Mouse (Mus musculus) cerebellum, adult 11-12 months (tissue): Measurements from ENCODE around the gene Vstm4.
A peak's percentile ranks its signal among the peaks of the same experiment; 100 is the strongest.

ENCODE experiments used
- DNase-seq: peaks from one replicate; pipeline ENCODE4 v3.0.0; 2022

Vstm4 gene

DNA sequence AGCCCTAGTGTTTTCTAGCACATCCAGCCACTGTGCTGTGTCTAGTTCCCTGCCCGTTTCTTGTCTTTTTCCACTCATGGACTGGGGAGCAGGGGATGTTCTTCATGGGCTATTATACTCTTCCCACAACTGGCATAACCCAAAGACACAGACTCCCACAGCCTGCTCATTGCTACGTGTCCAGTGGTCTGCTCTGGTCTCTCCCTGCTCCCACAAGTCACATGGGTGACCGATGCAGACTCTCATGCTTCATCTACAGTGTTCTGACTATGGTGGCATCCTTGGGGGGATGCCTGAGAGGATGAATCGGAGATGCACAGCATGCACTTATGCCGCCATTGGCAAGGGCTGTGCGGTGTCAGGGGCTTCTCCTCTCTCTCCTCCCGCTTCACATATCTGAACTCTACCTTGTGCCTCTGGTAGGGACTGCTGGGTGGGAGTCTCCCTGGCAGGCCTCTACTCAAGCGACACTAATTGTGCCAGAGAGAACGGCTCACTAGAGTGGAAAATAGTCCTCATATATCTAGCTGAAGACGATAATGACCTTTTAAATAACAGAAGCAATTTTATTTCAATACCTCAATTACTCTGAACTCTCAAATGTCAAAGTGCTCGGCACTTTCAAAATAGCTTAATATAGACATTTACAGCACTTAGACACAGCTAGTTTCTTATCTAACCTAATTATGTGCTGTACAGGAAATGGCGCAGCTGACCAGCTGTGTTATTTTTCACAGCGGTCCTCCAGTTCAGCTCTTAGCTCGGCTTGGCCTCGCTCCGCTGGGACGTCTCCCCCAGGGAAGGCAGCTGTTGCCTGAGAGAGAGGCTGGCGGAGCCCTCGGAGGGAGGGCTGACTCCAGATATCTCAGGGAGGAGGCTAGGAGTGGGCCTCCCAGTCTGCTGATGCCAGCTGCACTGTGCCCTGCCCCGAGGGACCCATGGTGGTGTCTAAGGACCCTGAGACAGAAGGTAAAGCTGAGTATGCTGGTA lies 94.1 kb downstream of the Vstm4 start:
- no peak for DNase-seq

DNA sequence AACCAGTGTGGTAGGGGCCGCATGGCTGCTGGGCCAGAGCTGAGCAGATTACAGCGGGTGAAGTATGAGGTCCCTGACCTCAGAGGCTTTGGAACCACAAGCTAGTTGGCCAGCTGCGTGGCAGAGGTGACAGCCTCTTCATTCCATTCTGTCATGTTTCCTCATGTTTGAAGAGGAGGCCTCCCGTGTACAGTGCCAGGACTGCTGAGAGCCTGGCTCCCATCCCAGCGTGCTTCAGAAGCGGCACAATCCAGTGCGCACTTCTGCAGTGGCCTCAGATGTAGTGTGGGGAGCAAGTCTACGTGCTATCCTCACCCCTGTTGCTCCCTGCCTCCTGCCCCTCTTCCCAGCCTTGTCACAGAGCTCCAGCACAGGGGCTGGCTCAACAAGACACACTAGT lies 99.9 kb downstream of the Vstm4 start:
- no peak for DNase-seq

DNA sequence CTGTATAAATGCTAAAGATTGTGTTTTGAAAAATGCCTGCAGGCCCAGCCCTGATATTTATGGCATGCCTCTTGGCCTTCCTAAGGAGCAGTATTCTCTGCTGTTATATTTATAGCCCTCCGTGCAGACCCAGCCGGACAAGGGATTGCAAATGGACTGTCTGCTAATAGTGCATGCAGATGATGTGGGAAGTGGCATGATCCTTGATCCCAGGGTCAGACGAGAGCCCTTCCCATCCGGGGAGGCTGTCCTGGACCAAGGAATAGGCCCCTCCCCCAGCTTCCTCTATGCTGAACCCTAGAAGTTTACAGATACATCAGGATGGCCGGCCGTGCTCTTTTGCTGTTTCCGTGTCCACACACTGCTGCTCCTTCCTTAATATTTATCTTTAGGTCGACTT lies 102.1 kb downstream of the Vstm4 start:
- no peak for DNase-seq

DNA sequence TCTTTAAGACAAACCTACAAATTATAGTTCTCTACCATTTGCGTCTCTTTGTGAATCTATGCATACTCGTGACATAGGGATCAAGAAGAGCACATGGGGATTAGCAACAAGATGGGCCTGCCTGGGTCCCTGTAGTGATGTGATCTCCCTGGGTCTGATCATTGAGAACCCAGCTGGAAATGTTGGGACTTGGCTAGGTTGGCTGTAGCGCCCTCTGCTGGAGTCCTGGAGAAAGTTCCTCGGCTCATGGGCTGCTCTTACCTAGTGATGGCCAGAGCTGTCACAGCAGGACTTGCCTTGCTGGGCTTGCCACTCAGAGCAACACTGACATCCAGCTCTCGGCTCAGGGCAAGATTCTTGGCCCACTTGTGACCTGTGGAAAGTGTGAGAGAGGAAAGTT lies 103.9 kb downstream of the Vstm4 start:
- DNase-seq = peak; percentile 10

DNA sequence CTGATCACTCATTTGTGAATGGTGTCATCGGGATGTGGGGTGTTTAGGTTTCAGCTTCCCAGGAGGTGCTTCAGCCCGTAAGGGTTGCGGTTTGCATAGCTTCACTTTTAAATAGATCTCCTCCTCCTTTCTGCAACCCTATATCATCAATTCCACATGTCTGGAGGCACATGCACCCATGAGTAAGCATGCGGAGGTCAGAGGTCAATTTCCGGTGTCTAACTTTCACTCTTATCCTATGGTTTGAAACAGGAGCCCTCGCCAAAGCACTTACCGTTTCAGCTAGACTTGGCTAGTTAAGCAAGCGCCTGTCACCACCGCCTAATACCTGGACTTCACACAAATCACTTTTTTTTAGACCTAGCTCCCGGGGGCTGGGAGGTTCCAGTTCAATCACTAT lies 108.2 kb downstream of the Vstm4 start:
- no peak for DNase-seq

DNA sequence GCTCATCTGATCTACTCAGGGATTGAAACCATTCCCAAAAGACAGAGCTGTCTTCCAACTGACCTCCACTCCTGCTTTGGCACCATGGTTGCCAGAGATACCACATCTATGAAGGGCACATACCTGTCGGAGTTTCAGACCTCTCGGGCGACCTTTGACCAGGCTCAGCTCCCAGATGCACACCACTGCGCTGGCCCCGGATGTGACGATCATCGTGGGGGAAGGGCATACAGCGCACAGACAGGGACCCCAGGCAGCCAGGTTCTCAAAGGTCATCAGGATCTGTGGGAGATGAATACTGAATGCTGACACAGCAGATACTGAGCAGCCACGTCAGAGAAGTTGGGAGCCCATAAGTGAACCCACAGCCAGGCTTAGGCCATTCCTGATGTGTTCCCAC lies 114.1 kb downstream of the Vstm4 start:
- DNase-seq = no peak

DNA sequence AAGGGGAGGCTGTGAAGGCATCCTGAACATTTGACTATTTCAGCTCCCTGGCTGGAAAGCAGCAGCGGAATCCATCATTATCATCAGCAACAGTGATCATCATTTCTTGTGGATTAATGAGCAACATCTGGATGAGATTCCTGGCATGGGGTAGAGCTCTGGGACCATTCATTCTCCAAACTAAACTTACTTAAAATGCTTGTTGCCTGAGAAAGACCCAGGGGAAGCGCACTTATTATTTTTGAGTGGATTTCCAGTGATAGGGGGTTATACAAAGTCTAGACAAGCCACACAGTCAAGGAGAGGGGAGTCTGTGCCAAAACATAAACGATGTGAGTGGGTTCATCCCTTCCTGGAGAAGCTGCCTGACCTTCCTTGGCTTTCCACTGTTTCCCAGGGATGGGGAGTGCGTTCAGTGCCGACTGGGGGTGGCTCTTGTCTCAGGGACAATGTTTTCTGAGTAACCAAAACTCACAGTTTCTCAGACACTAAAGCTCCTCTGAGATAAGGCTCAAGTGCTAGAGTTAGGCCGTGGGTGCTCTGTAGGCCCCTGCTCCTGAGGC lies 127.7 kb downstream of the Vstm4 start:
- DNase-seq = no peak

DNA sequence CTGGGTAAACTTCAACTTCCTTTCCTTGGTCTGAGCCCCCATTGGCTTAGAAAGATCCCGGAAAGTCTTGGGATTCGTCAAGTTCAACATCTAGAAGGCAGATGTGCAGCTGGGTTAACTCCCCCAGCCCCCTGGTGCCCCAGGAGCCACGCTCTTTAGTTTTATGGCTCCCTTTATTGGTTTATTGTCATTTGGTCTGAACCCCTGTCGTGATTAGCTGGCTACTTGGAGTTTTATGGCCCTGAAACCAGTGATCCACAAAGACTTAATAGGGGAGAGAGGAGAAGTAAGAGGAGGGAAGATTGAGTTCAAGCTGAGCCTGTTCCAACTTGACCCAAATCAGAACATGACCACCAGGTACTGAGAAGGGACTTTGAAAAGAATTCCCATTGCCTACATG lies 130.1 kb downstream of the Vstm4 start:
- no peak for DNase-seq
